Comparison of ENCODE assay signal across 19 mouse cellular contexts in the genomic region with DNA sequence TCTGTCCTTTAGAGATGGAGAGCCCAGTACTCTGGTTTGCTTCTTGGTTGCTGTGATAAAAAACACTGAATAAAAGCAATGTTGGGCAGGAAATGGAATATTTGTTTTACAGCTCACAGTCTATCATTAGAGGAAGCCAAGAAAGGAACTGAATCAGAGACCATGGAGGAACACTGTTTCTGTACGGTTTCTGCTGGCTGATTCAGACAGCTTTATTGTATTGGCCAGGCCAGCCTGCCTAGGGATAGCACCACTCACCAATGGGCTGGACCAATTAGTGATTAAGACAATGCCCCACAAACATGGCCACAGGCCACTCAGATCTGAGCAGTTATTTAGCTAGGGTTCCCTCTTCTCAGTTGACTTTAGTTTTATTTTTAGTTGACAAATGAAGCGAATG. TPM values are rescaled to one million over a fixed set of nuclear protein-coding genes. Genes with fewer than 3 reads are reported as not detected.
"Had no signal": no experiment of that assay in that cellular context is flagged by ENCODE, and none has a peak within 500 bp of the region (broad histone marks: within the 10 kb centered on the region; RNA-seq: fewer than 3 reads in every experiment).

No protein-coding gene starts in this region.

- H3K9ac ChIP-seq: lung, embryonic 15.5 days; midbrain, embryonic 13.5 days; midbrain, embryonic 15.5 days; neural tube, embryonic 12.5 days; stomach, embryonic 15.5 days had no signal

- DNase-seq: lung, adult 2 months; lung, postnatal 14 days; lung, postnatal 36 days; right cerebral cortex, postnatal 14 days; thymus, adult 2 months; thymus, postnatal 25 days; thymus, postnatal 4 days had no signal

- H3K4me3 ChIP-seq: lung, embryonic 15.5 days; megakaryocyte, embryonic 14.5 days; midbrain, embryonic 13.5 days; midbrain, embryonic 15.5 days; neural tube, embryonic 12.5 days; stomach, embryonic 15.5 days had no signal

- H3K27ac ChIP-seq: lung, embryonic 15.5 days; macrophage; midbrain, embryonic 13.5 days; midbrain, embryonic 15.5 days; neural tube, embryonic 12.5 days; stomach, embryonic 15.5 days; stomach, postnatal 0 days had no signal

- H3K36me3 ChIP-seq: lung, embryonic 15.5 days; midbrain, embryonic 13.5 days; midbrain, embryonic 15.5 days; neural tube, embryonic 12.5 days; stomach, embryonic 15.5 days had no signal

- H3K4me1 ChIP-seq: lung, embryonic 15.5 days; megakaryocyte, embryonic 14.5 days; midbrain, embryonic 13.5 days; neural tube, embryonic 12.5 days; stomach, embryonic 15.5 days had no signal

- ATAC-seq: lung, postnatal 0 days; midbrain, embryonic 13.5 days; midbrain, embryonic 15.5 days had no signal

- H3K4me2 ChIP-seq: lung, embryonic 15.5 days; midbrain, embryonic 11.5 days; midbrain, embryonic 13.5 days; midbrain, embryonic 15.5 days; neural tube, embryonic 12.5 days; stomach, embryonic 15.5 days had no signal

- H3K9me3 ChIP-seq: lung, embryonic 15.5 days; midbrain, embryonic 13.5 days; midbrain, embryonic 15.5 days; neural tube, embryonic 12.5 days; stomach, embryonic 15.5 days had no signal

RNA-seq across cellular contexts. Expression of gene Stac, which starts 6.0 kb away (rescaled TPM):
- total RNA-seq: megakaryocyte progenitor cell, adult 5-6 weeks; monocyte, adult 5-6 weeks had no signal
- polyA plus RNA-seq: macrophage had no signal
